Mouse (Mus musculus) kidney, postnatal 36 days (tissue): Measurements from ENCODE around the gene Trim54.

ENCODE experiments used
- DNase-seq, 2 experiments: peaks; one replicate each; pipeline ENCODE4 v3.0.0; 2021 to 2022; ENCODE audit warnings: mixed read lengths in 2 of 2

The Trim54 gene

GRCm38 (mm10) chr5:31116354-31116753 lies at the start of gene Trim54:
Trim54 (plus strand) TSS chr5:31116712.
- DNase-seq: no peak

- no peak for DNase-seq
Observed at GRCm38 (mm10) chr5:31069810-31070209, 46.7 kb upstream of the Trim54 start.

- no peak for DNase-seq
Observed at GRCm38 (mm10) chr5:31071059-31071458, 45.5 kb upstream of the Trim54 start.

GRCm38 (mm10) chr5:31071821-31072220 lies 44.7 kb upstream of the Trim54 start:
- DNase-seq: no peak

GRCm38 (mm10) chr5:31073176-31073575 lies 43.3 kb upstream of the Trim54 start:
- no peak for DNase-seq

- DNase-seq: no peak
Observed at GRCm38 (mm10) chr5:31076346-31076745, 40.2 kb upstream of the Trim54 start.

GRCm38 (mm10) chr5:31080059-31080794 lies 36.3 kb upstream of the Trim54 start:
- no peak for DNase-seq

- DNase-seq: no peak
Observed at GRCm38 (mm10) chr5:31080795-31081164, 35.7 kb upstream of the Trim54 start.

- peak; percentile 22 to 70 for DNase-seq
Observed at GRCm38 (mm10) chr5:31081386-31081785, 35.1 kb upstream of the Trim54 start.

GRCm38 (mm10) chr5:31082355-31082754 lies 34.2 kb upstream of the Trim54 start:
- DNase-seq: peak; percentile 66 to 85

- DNase-seq: peak; percentile 45 to 62
Observed at GRCm38 (mm10) chr5:31082935-31083625, 33.4 kb upstream of the Trim54 start.

- no peak for DNase-seq
Observed at GRCm38 (mm10) chr5:31083949-31084348, 32.6 kb upstream of the Trim54 start.

GRCm38 (mm10) chr5:31086606-31087005 lies 29.9 kb upstream of the Trim54 start:
- no peak for DNase-seq

- no peak for DNase-seq
Observed at GRCm38 (mm10) chr5:31087131-31087530, 29.4 kb upstream of the Trim54 start.

GRCm38 (mm10) chr5:31092231-31092975 lies 24.1 kb upstream of the Trim54 start:
- DNase-seq: peak in 1 of 2 experiments; percentile 21

GRCm38 (mm10) chr5:31093151-31094041 lies 23.1 kb upstream of the Trim54 start:
- DNase-seq: peak; percentile 72 to 83

- DNase-seq: no peak
Observed at GRCm38 (mm10) chr5:31094100-31094798, 22.3 kb upstream of the Trim54 start.

- DNase-seq: peak; percentile 55 to 68
Observed at GRCm38 (mm10) chr5:31094799-31095691, 21.5 kb upstream of the Trim54 start.

GRCm38 (mm10) chr5:31095711-31096480 lies 20.6 kb upstream of the Trim54 start:
- no peak for DNase-seq

- no peak for DNase-seq
Observed at GRCm38 (mm10) chr5:31105814-31106335, 10.6 kb upstream of the Trim54 start, which contains the start of gene Dnajc5g. Dnajc5g (plus strand) TSS chr5:31106285.
